Mouse (Mus musculus): Measurements from ENCODE around the gene Fcgr1.

- TF ChIP-seq CTCF (conservative IDR thresholded peaks at IDR 0.05; ENCODE audit: insufficient read depth, insufficient read length, low read depth, low read length) (no peak), POLR2A (IDR thresholded peaks at IDR 0.05; ENCODE audit: low read depth, low read length) (no peak)
These were observed 56.4 kb downstream of the Fcgr1 start for GRCm38 (mm10) chr3:96237335-96237903.

Data from kidney, adult 2 months (tissue).